Mouse (Mus musculus) small intestine, adult 2 months (tissue): Measurements from ENCODE around the gene Ndufs7.

Source experiments
- CTCF ChIP-seq: fragments of 200-500 bp; IDR thresholded peaks from 2 replicates; pipeline ENCODE4 v1.5.1; 2012; ENCODE audit warnings: low read depth, mild to moderate bottlenecking, control low read depth, inconsistent platforms, low read length, moderate library complexity, mixed read lengths; ENCODE audit not compliant: insufficient replicate concordance, insufficient read length; ENCODE audit errors: extremely low read depth
- POLR2A ChIP-seq: fragments of 200-500 bp; IDR thresholded peaks from 2 replicates; pipeline ENCODE4 v1.6.1; 2012; ENCODE audit warnings: low read depth, mild to moderate bottlenecking, control low read depth, inconsistent platforms, low read length, moderate library complexity

- no peak for TF ChIP-seq CTCF
- no peak for TF ChIP-seq POLR2A
Measured at GRCm38 (mm10) chr10:80200485-80200884, 48.4 kb upstream of the Ndufs7 start.
